Mouse (Mus musculus) heart, adult 8-10 months (tissue): Measurements from ENCODE around the gene Cd320. TPM values are rescaled to one million over a fixed set of nuclear protein-coding genes. Genes with fewer than 3 reads are reported as not detected.
"Not testable (repeated sequence)": the region's sequence is repeated elsewhere in the genome, so short reads cannot be mapped to it uniquely, and the experiment has no call there.

Source experiments
- DNase-seq: peaks from one replicate; pipeline ENCODE4 v3.0.0; 2022; ENCODE audit warnings: low spot score
- total RNA-seq, 4 experiments: library from RNA; stranded (reverse); gene quantifications; 2 replicates each; pipeline ENCODE4 v1.2.4; 2022

Gene Cd320
- 10 to 100 TPM; 28.9 to 33.6 (median 33.2) TPM for total RNA-seq

GRCm38 (mm10) chr17:33842966-33843795, at the start of gene Cd320:
TSS of gene Cd320 (plus strand) at chr17:33843091.
- peak; percentile 93 for DNase-seq

DNA sequence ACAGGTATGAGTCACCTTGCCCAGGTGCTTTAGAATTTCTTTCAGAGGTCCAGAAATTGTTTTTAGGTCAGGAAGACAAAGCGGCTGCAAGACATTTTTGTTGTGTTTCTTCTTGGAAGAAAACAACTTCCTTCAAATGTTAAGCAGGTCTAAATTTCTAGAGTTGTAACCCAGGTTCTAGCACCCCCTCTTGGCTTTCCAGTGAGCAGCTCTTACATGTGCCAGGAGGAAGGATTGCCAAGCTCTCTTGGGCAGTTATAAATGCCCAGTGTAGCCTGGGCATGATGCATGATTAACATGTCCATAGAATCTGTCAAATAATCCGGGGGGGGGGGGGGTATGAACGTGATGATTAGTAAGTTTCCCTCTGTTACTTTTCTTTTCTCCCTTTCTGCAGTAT, 44.6 kb upstream of the Cd320 start:
- no peak for DNase-seq

GRCm38 (mm10) chr17:33799277-33799676, 43.6 kb upstream of the Cd320 start:
- no peak for DNase-seq

DNA sequence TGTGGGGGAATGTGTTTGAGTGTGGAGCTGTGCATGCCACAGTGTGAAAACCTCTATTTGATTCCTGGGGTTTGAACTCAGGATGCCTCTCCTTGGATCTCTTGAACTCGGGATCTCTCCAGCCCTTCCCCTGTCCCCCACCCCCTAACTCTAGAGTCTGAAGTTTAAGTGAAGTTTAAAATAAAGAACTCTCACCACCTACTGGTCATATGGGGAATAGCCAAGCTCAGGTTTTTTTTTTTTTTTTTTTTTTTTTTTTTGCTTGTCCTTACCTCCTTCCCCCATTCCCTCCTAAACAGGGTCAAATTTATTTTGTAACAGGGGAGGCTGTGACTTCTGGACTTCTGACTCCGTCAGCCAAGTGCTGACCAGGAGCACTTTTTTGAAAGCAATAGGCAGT, 40.7 kb upstream of the Cd320 start:
- DNase-seq: no peak

- DNase-seq: no peak
Measured at GRCm38 (mm10) chr17:33804205-33804604, 38.7 kb upstream of the Cd320 start.

GRCm38 (mm10) chr17:33804745-33805144, 38.1 kb upstream of the Cd320 start:
- no peak for DNase-seq

DNA sequence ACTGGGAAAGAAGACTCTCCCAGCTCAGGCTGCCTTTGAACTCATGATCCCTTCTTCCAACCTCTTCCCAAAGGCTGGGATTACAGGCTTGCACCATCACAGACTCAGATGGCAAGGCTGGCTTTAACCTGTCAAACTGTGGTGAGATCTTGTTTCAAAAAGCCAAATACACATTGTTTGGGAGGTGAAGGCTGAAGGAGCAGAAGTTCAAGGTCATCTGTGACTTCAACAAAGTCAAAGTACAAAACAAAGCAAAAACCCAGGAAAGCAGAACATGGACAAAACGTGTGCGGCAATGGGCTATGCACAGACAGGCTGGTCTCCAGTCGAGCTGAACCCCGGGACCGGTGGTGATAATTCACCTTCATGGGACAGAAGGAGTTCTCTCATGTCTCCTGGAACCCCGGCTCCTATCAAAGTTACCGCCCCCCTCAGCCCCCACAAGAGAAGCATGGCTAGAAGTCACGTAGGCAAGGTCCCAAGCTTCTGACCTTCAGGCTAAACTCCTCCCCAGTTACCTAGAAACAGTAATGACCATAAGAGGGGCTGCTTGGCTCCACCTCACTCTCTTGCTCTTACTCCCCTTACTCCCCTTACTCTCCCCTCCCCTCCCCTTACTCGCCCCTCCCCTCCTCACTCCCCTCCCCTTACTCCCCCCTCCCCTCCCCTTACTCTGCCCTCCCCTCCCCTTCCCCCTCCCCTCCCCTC, 35.6 kb upstream of the Cd320 start:
- no peak for DNase-seq

DNA sequence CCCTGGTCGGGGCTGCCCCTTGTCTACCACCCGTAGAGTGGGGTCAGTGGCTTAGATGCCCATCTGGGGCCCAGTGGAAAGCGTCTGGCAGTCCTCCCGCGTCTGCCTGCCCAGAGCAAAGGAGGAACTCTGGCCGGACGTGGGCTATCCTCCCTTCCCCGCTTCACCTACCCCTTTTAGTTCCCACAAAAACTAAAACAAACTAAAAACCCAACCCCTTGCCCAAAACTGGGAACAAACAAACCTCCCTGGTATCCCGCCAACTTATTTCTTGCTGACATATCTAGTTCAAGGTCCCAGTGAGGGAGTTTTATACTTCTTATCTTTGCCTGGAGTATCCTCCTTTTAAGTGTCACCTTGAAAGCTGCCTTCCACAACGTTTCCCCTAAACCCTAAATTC, 34.7 kb upstream of the Cd320 start:
- DNase-seq: no peak

- peak; percentile 97 for DNase-seq
Measured at GRCm38 (mm10) chr17:33810334-33811141, 32.4 kb upstream of the Cd320 start, which contains the start of gene Kank3. TSS of gene Kank3 (plus strand) at chr17:33810519.

DNA sequence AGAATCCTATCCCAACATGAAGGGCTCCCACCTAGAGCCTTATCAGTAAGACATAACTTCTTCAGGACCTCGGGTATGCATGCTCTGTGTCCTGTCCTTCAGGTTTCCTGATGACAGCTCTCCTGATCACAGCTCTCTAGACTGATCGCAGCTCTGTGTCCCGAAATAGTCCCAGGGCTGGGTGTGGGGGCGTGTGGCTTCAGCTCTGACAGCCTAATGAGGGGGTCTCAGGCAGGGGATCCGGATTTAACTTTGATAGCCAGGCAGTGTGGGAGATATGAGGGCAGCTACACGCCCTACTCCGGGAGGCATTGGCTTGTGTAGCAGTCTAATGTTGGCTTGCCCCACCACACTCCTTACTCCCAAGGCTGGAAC, 31.8 kb upstream of the Cd320 start:
- no peak for DNase-seq

GRCm38 (mm10) chr17:33812475-33812874, 30.4 kb upstream of the Cd320 start:
- peak; percentile 55 for DNase-seq

- peak; percentile 74 for DNase-seq
Measured at GRCm38 (mm10) chr17:33812990-33813389, 29.9 kb upstream of the Cd320 start.

- no peak for DNase-seq
Measured at GRCm38 (mm10) chr17:33815399-33815798, 27.5 kb upstream of the Cd320 start.

DNA sequence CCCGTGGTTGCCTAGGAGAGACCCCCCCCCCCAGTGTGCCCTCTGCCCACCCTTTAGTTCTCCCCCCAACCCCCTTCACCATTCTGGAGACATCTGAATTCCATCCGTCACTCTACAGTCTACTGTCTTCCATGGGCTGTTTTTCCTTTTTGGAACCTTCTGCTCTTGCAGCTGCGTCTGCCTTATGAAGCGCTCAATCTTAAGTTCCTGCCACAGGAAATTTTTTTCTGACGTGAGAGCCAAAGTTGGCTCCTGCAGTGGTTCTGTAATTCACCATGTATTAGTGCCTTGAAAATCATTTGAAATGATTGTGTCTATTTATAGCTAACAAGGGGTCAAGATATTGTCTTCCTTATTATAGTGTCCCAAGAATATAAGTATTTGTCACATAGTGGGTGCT, 26.3 kb upstream of the Cd320 start:
- DNase-seq: no peak

GRCm38 (mm10) chr17:33817184-33817968, 25.5 kb upstream of the Cd320 start:
- DNase-seq: peak; percentile 82

DNA sequence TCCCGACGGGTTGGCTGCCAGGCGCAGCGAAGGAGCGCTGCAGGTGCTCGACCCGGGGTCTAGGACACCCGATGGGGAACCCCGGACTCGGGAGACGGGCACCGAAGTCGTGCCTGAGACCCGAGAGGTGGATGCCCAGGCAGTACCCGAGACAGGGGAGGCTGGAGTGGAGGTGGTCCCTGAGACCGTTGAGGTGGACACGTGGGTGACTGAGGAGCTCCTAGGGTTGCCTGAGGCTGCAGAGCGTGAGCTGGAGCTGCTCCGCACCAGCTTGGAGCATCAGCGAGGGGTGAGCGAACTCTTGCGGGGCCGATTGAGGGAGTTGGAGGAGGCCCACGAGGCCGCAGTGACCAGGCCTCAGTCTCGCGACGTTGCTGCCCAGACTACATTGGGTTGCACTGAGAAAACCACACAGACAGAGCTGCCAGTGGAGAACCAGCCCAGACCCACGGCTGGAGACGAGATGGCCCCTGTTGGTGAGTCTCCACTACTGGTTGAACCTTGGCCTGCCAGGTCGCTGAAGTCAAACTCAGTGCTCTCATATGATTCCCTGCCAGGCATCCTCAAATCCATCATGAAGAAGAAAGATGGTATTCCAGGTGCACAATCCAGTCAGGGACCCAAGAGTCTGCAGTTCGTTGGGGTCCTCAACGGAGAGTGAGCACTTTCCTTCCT, 24.8 kb upstream of the Cd320 start:
- no peak for DNase-seq

DNA sequence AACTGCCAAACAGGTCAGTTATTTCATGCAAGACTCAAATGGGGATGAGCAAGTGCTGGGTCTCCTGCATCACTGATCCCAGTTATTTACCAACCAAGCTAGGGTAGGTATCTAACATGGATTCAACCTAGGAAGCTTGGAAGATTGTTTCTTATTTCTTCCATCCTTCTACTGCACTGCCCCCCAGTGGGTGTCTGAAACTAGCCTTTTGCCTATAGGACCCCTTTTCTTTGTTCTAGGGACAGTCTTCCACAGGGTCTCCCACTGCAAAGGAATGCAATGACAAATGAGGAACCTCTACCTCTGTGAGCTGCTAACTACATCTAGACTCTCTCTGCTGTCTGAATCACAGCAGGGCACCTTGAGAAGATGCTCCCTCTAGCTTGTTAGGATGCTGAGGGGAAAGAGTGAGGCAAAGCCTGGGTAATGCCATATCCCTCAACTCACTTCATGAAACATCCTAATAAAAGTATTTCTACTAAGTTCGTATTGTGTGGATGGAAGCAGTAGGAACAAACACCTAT, 20.4 kb upstream of the Cd320 start:
- DNase-seq: no peak

DNA sequence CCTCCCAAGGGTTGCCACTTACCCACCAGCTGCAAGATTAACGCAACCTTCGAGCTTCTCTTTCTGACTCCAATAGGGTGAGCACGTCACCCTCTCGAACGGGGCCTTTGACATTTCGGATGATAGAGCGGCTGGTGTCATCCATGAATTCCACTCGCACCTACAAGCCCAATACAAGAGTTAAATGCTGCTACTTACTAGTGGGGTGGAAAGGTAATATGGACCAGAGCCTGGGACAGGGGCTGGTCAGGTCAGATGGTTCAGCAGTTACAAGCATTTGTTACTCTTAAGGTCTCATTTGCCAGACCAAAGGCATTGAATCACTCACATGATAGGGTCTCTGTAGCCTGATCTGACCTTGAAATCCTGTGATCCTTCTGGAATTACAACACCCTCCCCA, 19.7 kb upstream of the Cd320 start:
- DNase-seq: not testable (repeated sequence)

DNA sequence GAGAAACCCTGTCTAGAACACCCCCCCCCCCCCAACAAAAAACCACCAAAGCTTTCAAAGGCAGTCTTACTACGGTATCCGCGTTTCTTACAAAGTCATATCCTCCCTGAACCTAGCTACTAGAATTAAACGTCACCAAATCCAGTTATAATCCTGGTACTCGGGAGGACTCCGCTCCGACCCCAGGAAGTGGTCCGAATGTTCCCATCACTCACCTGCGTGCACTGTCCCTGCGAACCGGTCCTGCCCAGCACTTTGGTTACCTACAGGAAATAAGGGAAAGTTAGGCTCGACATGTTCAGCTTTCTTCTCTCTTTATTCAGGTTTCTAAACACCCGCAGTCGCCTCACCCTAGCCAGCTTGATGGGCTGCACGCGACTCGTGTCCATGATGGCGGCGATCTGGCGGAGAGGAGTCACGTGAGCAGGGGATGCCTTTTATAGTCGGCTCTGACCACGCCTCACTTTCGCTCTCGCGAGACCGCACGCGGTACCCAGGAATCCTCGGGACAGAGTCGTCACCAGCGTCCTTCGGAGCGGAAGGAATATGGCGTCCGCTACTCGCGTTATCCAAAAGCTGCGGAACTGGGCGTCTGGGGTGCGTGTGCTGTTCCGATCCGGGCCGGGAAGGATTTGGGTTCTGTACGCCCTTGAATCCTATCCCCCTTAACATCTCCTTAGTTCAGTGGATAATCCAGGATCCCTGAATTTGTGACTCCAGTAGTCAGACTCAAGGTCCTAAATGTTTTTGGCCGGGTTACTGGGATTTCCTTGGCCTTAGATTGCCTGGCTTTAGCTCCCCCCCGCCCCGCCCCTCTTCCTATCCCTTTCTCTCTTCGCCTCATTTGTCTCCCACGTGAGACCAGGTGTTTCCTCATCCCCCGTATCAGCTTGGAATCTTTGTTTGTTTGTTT, 18.6 kb upstream of the Cd320 start, which contains the start of the genes Rps28 and Ndufa7:
Gene Rps28, minus strand, starts transcription at position 479 of the 913 bp plus-strand sequence.
Gene Ndufa7, plus strand, starts transcription at position 489 of the 913 bp plus-strand sequence.
- DNase-seq: peak; percentile 99
